Mouse (Mus musculus) kidney, adult 2 months (tissue): ENCODE results near the gene C2cd5.

ENCODE experiments used
- CTCF ChIP-seq: fragments of 200-500 bp; conservative IDR thresholded peaks from 2 replicates; pipeline ENCODE4 v1.5.1; 2011; ENCODE audit warnings: low read depth, mild to moderate bottlenecking, control low read depth, low read length, moderate library complexity, mixed read lengths; ENCODE audit not compliant: insufficient read depth, insufficient read length
- POLR2A ChIP-seq: fragments of 200-500 bp; IDR thresholded peaks from one replicate; pipeline ENCODE4 v1.6.1; 2011; ENCODE audit warnings: low read depth, low read length, control low read depth

DNA sequence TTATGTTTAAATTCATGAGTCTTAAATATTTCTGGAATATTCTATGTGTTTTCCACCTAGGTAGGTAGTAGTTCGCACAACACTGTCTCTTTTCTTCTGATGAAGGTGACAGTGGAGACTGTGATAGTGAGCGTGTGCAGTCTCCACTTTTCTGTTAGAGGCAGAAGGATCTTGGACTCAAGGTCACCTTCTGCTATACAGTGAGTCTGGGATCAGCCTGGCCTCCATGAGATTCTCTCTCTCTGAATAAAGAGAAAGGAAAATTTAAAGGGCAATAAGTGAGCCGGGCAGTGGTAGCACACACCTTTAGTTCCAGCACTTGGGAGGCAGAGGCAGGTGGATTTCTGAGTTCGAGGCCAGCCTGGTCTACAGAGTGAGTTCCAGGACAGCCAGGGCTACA is 42.9 kb upstream of the C2cd5 start:
- TF ChIP-seq CTCF (no peak), POLR2A (no peak)
